Mouse (Mus musculus) limb, embryonic 15.5 days (tissue): Measurements from ENCODE around the gene Pi16. TPM values are rescaled to one million over a fixed set of nuclear protein-coding genes. Genes with fewer than 3 reads are reported as not detected.

Source experiments
- ATAC-seq: fragments of 200-750 bp; cut with Nextera tagmentation; 2 replicates; pipeline ENCODE4 v1.8.0; 2017; ENCODE audit warnings: low read depth, moderate TSS enrichment; ENCODE audit not compliant: insufficient number of reproducible peaks, low FRiP score, low TSS enrichment
- H3K27ac ChIP-seq: fragments of 300-500 bp; sonication (generic); 2 replicates; pipeline ENCODE4 v1.5.1; 2015; ENCODE audit warnings: moderate library complexity, mild to moderate bottlenecking, inconsistent platforms
- H3K27me3 ChIP-seq: fragments of 300-500 bp; sonication (generic); 2 replicates; pipeline ENCODE4 v1.6.1; 2015; ENCODE audit warnings: inconsistent platforms
- H3K36me3 ChIP-seq: fragments of 300-500 bp; sonication (generic); 2 replicates; pipeline ENCODE4 v1.6.1; 2015; ENCODE audit warnings: inconsistent platforms
- H3K4me1 ChIP-seq: fragments of 300-500 bp; sonication (generic); 2 replicates; pipeline ENCODE4 v1.6.1; 2015; ENCODE audit warnings: inconsistent platforms
- H3K4me2 ChIP-seq: fragments of 300-500 bp; sonication (generic); 2 replicates; pipeline ENCODE4 v1.6.1; 2015; ENCODE audit warnings: mild to moderate bottlenecking, inconsistent platforms
- H3K4me3 ChIP-seq: fragments of 300-500 bp; sonication (generic); 2 replicates; pipeline ENCODE4 v1.5.1; 2015; ENCODE audit warnings: mild to moderate bottlenecking, inconsistent platforms
- H3K9ac ChIP-seq: fragments of 300-500 bp; sonication (generic); 2 replicates; pipeline ENCODE4 v1.6.1; 2015; ENCODE audit warnings: inconsistent platforms
- H3K9me3 ChIP-seq: fragments of 300-500 bp; sonication (generic); 2 replicates; pipeline ENCODE4 v1.6.1; 2016; ENCODE audit warnings: inconsistent platforms
- WGBS: fragments of 180-500 bp; shearing (Covaris S2); methylation state at CpG from one replicate; pipeline ENCODE4 v1.1.7; 2015; 5-methylcytosine and 5-hydroxymethylcytosine counted together
- polyA plus RNA-seq: library from polyadenylated mRNA; unstranded; fragments of >200 nt; fragmentation: Nextera tagmentation; extraction: Ambion mirVana; gene quantifications from 2 replicates; pipeline ENCODE4 v1.2.1, GENCODE M21; 2015

Gene Pi16
- polyA plus RNA-seq, 1 experiment from 2014 or later: 6.5 TPM

- peak overlapping the region; percentile 47 for H3K27ac ChIP-seq
- 82% methylated on average over 9 of the region's 9 CpGs for WGBS
These were observed 20.7 kb downstream of the Pi16 start for GRCm38 (mm10) chr17:29337979-29338823.

DNA sequence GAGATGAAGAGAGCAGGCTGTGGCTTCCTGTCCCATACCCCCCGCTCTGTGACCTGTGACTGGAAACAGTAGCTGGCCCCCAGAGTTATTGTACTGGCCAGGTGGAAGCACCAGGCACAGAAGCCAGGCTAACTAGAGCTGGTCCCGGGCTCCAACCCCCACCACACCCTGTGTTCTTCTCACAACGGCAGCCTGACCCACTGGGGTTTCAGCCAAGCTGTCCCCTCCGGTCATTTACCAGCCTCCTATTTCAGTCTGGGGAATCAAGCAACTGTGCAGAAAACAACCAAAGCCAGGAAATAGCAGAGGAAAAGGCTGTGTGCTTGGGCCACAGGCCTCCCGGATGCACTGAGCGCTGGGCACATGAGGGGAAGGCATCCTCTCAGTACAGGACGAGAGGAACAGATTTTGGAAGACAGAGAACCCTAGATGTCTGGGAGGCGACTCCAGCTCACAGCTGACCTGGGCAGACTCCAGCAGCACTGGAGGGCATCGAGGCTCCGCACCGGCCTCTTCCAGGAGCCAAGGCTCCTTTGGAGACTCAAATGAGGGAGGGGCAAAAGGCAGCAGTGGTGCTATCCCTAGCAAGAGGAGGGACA, 21.8 kb downstream of the Pi16 start:
- WGBS: 70% methylated on average over 11 of the region's 11 CpGs
- no peaks in the 10 kb centered on the region for H3K9me3 ChIP-seq
- ATAC-seq: no peak
- peaks cover 51% of the 10 kb centered on the region for H3K4me1 ChIP-seq
- no peak overlapping the region for H3K4me2 ChIP-seq
- H3K27ac ChIP-seq: peak overlapping the region; percentile 47
- H3K9ac ChIP-seq: no peak overlapping the region
- no peaks in the 10 kb centered on the region for H3K27me3 ChIP-seq
- peaks cover 78% of the 10 kb centered on the region for H3K36me3 ChIP-seq
- no peak overlapping the region for H3K4me3 ChIP-seq

More at GRCm38 (mm10) chr17:29337979-29338823, 20.7 kb downstream of the Pi16 start:
- Histone ChIP-seq H3K4me1 (peaks cover 50% of the 10 kb centered on the region), H3K4me2 (no peak overlapping the region), H3K36me3 (peaks cover 77% of the 10 kb centered on the region), H3K9ac (no peak overlapping the region), H3K4me3 (no peak overlapping the region), H3K27me3 (no peaks in the 10 kb centered on the region), H3K9me3 (no peaks in the 10 kb centered on the region)
- ATAC-seq: no peak

DNA sequence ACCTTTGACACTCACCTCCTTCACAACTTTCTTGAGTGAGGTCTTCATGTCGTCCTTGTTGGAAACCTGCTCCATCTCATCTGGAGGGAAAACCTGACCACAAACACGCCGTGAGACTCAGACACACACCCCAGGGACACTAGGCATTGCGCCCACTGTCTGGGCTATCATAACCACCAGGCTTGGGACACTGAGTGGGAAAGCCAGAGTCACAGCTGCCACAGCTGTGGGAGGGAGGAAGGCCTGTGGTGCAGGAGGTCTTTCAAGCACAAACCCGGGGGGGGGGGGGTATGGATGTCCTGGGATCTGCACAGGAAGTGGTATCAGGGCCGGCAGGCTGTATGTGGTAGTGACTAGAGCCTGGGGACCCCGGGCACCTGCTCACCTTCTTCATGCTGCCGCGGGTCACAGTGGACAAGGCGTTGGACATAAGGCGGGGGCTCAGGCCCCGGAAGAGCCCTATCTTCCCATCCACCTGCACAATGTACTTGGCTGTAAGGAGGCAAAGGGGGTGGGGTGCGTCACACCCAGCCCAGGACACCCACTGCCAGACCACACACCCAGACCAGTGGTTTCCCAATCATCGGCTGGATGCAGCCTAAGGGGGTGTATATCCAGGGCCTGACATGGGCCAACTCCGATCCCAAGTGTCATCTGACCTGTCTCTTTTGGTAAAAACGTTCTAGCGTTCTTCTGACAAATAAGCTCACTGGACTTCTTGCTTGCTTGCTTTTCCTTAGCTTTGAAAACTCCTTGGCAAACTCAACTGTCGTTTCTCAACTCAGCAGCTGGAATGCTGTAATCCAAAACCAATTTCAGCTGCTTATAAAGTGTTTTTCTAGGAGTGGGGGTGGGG, 23.2 kb downstream of the Pi16 start:
- Histone ChIP-seq H3K4me2 (no peak overlapping the region), H3K27me3 (no peaks in the 10 kb centered on the region), H3K4me3 (no peak overlapping the region), H3K4me1 (peaks cover 57% of the 10 kb centered on the region), H3K27ac (peak overlapping the region; percentile 86), H3K36me3 (peaks cover 75% of the 10 kb centered on the region), H3K9ac (no peak overlapping the region), H3K9me3 (no peaks in the 10 kb centered on the region)
- no peak for ATAC-seq
- 66% methylated on average over 18 of the region's 18 CpGs for WGBS

- peaks cover 65% of the 10 kb centered on the region for H3K36me3 ChIP-seq
- H3K9ac ChIP-seq: no peak overlapping the region
- 26% methylated on average over 9 of the region's 9 CpGs for WGBS
- no peaks in the 10 kb centered on the region for H3K27me3 ChIP-seq
- peak overlapping the region; percentile 32 for H3K4me2 ChIP-seq
- no peak overlapping the region for H3K4me3 ChIP-seq
- H3K4me1 ChIP-seq: peaks cover 66% of the 10 kb centered on the region
- H3K27ac ChIP-seq: peak overlapping the region; percentile 86
- no peak; the same call in 1 of the 2 replicates for ATAC-seq
- no peaks in the 10 kb centered on the region for H3K9me3 ChIP-seq
These were observed 24.1 kb downstream of the Pi16 start for GRCm38 (mm10) chr17:29341591-29342003.

GRCm38 (mm10) chr17:29342010-29342910, 24.8 kb downstream of the Pi16 start:
- H3K9ac ChIP-seq: no peak overlapping the region
- ATAC-seq: peak; percentile 40
- H3K27me3 ChIP-seq: no peaks in the 10 kb centered on the region
- 0 out of 2 replicates have a peak overlapping the region, but pooled peaks have one; percentile 32 for H3K4me2 ChIP-seq
- no peaks in the 10 kb centered on the region for H3K9me3 ChIP-seq
- H3K27ac ChIP-seq: peak overlapping the region; percentile 86
- peaks cover 68% of the 10 kb centered on the region for H3K4me1 ChIP-seq
- WGBS: 37% methylated on average over 13 of the region's 13 CpGs
- H3K36me3 ChIP-seq: peaks cover 58% of the 10 kb centered on the region
- no peak overlapping the region for H3K4me3 ChIP-seq

DNA sequence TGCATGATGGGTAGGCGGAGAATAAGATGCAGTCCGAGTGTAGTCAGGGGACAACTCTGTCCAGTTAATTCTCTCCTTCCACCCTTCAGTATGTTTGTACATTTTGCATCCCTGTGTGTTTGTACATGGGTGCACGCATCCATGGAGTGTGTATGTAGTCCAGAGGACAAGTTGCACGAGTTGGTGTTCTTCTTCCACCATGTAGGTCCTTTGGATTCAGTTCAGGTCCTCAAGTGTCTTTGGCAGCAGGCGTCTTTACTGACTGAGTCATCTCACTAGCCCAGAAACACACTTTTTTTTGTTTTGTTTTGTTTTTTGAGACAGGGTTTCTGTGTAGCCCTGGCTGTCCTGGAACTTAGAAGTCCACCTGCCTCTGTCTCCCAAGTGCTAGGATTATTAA, 25.8 kb downstream of the Pi16 start:
- Histone ChIP-seq H3K4me1 (peaks cover 71% of the 10 kb centered on the region), H3K9ac (no peak overlapping the region), H3K4me2 (no peak overlapping the region), H3K4me3 (no peak overlapping the region), H3K9me3 (no peaks in the 10 kb centered on the region), H3K27me3 (no peaks in the 10 kb centered on the region), H3K27ac (peak overlapping the region; percentile 86; the same call in 1 of the 2 replicates), H3K36me3 (peaks cover 50% of the 10 kb centered on the region)
- 86% methylated on average over 5 of the region's 5 CpGs for WGBS
- no peak for ATAC-seq

- H3K27me3 ChIP-seq: no peaks in the 10 kb centered on the region
- peaks cover 56% of the 10 kb centered on the region for H3K4me1 ChIP-seq
- no peak overlapping the region; the same call in 1 of the 2 replicates for H3K27ac ChIP-seq
- H3K4me2 ChIP-seq: no peak overlapping the region
- 87% methylated on average over 12 of the region's 12 CpGs for WGBS
- no peak overlapping the region for H3K9ac ChIP-seq
- ATAC-seq: no peak
- no peaks in the 10 kb centered on the region for H3K9me3 ChIP-seq
- H3K4me3 ChIP-seq: no peak overlapping the region
- H3K36me3 ChIP-seq: peaks cover 29% of the 10 kb centered on the region
These were observed 27.8 kb downstream of the Pi16 start for GRCm38 (mm10) chr17:29345272-29345671.

- no peaks in the 10 kb centered on the region for H3K9me3 ChIP-seq
- no peaks in the 10 kb centered on the region for H3K27me3 ChIP-seq
- peaks cover 43% of the 10 kb centered on the region for H3K4me1 ChIP-seq
- H3K36me3 ChIP-seq: peaks cover 24% of the 10 kb centered on the region
- 4% methylated on average over 11 of the region's 11 CpGs for WGBS
- no peak for ATAC-seq
- H3K9ac ChIP-seq: peak overlapping the region; percentile 90
- H3K4me2 ChIP-seq: peak overlapping the region; percentile 69
- peak overlapping the region; percentile 90 for H3K27ac ChIP-seq
- H3K4me3 ChIP-seq: peak overlapping the region; percentile 96
These were observed 29.1 kb downstream of the Pi16 start for GRCm38 (mm10) chr17:29346496-29347125.

- WGBS: 0% methylated on average over 42 of the region's 45 CpGs
- peak overlapping the region; percentile 90 for H3K27ac ChIP-seq
- H3K27me3 ChIP-seq: no peaks in the 10 kb centered on the region
- H3K4me1 ChIP-seq: peaks cover 37% of the 10 kb centered on the region
- no peak for ATAC-seq
- H3K9me3 ChIP-seq: no peaks in the 10 kb centered on the region
- peaks cover 24% of the 10 kb centered on the region for H3K36me3 ChIP-seq
- peak overlapping the region; percentile 90 for H3K9ac ChIP-seq
- H3K4me3 ChIP-seq: peak overlapping the region; percentile 96
- H3K4me2 ChIP-seq: peak overlapping the region; percentile 69
These were observed 29.7 kb downstream of the Pi16 start for GRCm38 (mm10) chr17:29347126-29347644.

GRCm38 (mm10) chr17:29347645-29348256, 30.3 kb downstream of the Pi16 start, which contains the start of gene Mtch1:
Mtch1 (minus strand) TSS chr17:29347934.
- Histone ChIP-seq H3K9ac (peak within 1 kb of the TSS; percentile 90), H3K4me1 (peaks cover 32% of the 10 kb centered on the region), H3K27me3 (no peaks in the 10 kb centered on the region), H3K4me2 (peak within 1 kb of the TSS; percentile 69), H3K4me3 (peak within 1 kb of the TSS; percentile 96), H3K27ac (peak within 1 kb of the TSS; percentile 90), H3K36me3 (peaks cover 21% of the 10 kb centered on the region), H3K9me3 (no peaks in the 10 kb centered on the region)
- under 1% methylated on average over 52 of the region's 53 CpGs for WGBS
- ATAC-seq: peak; percentile 94
